Mouse (Mus musculus): ENCODE results near the gene Ifi206. TPM values are rescaled to one million over a fixed set of nuclear protein-coding genes. Genes with fewer than 3 reads are reported as not detected.

Gene Ifi206
- polyA plus RNA-seq, 1 experiment from 2014 or later = 0.09 TPM

DNA sequence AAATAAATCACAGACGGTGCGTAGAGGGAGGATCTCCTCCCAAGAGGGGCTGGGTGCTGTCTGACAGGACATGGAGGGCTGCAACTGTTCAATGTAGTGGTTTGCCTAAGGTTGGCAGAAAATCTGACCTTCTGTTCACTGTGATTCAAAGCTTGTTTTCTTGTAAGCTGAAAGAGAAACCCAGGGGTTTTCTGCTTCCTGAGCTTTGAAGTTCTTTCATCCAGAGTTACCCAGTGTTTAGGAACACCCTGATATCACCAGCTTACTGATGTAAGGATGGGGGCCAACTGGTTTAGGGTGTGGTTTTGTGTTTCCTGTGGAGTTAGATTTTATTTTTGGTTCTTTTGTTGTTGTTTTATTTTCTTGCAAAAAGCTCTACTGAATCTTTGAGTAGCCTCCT, 58.4 kb downstream of the Ifi206 start:
- no peak overlapping the region for H3K4me2 ChIP-seq (replicated peaks; ENCODE audit: low read depth, low read length)
- H3K27ac ChIP-seq (ENCODE audit: low read length) = no peak overlapping the region
- no peak overlapping the region for H3K9ac ChIP-seq (replicated peaks; ENCODE audit: low read depth, low read length)
- H3K9me3 ChIP-seq (ENCODE audit: control insufficient read depth, low read depth, low read length) = no peaks in the 10 kb centered on the region
- no peak for ATAC-seq (ENCODE audit: insufficient number of reproducible peaks, insufficient read depth, low FRiP score, low read depth)
- WGBS = 80% methylated on average over 2 of the region's 2 CpGs
- no peaks in the 10 kb centered on the region for H3K4me1 ChIP-seq (ENCODE audit: control insufficient read depth, insufficient read depth, low read length)
- no peak overlapping the region for H3K4me3 ChIP-seq (ENCODE audit: low read depth, low read length)
- no peaks in the 10 kb centered on the region for H3K27me3 ChIP-seq (ENCODE audit: control insufficient read depth, insufficient read depth, low read length)
- H3K36me3 ChIP-seq (ENCODE audit: control insufficient read depth, insufficient read depth, low read length) = no peaks in the 10 kb centered on the region

DNA sequence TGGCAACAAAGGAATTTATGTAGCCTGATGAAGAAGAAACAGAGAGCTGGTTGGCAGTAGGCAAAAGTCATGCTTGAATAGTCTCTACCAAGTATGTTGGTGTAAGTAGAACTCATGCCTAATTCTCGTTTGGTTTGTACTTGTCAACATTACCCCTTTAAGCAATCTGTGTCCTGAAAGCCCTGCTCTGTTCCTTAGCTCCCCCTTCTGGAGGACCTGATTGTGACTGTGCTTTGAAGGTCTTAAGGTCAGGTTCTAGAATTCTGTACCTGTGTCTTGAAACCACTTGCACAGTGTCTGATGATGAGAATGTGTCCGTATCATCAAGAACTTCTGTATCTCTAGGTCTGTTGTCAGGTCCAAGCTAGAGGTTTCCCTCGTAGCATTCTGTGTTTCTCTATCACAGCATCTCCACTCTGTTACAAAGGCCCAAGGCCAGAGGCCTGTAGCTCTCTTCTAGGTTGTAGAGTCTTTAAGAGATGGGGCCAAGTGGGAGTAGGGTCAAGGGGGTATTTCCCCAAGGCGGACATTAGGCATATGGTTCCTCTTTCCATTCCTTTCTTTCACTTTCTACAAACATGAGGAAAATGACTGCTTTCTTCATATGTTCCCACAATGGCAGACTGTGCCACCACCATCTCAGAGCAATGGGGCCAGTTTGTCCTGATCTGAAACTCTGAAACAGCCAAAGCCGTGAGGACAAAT, 60.7 kb downstream of the Ifi206 start:
- no peak overlapping the region for H3K27ac ChIP-seq (ENCODE audit: low read length)
- H3K4me1 ChIP-seq (ENCODE audit: control insufficient read depth, insufficient read depth, low read length) = no peaks in the 10 kb centered on the region
- no peak overlapping the region for H3K4me2 ChIP-seq (replicated peaks; ENCODE audit: low read depth, low read length)
- ATAC-seq (ENCODE audit: insufficient number of reproducible peaks, insufficient read depth, low FRiP score, low read depth) = no peak
- H3K9ac ChIP-seq (replicated peaks; ENCODE audit: low read depth, low read length) = no peak overlapping the region
- no peak overlapping the region for H3K4me3 ChIP-seq (ENCODE audit: low read depth, low read length)
- no peaks in the 10 kb centered on the region for H3K27me3 ChIP-seq (ENCODE audit: control insufficient read depth, insufficient read depth, low read length)
- H3K36me3 ChIP-seq (ENCODE audit: control insufficient read depth, insufficient read depth, low read length) = no peaks in the 10 kb centered on the region
- H3K9me3 ChIP-seq (ENCODE audit: control insufficient read depth, low read depth, low read length) = no peaks in the 10 kb centered on the region
- 82% methylated on average over 5 of the region's 5 CpGs for WGBS

- Histone ChIP-seq H3K27me3 (ENCODE audit: control insufficient read depth, insufficient read depth, low read length) (no peaks in the 10 kb centered on the region), H3K4me1 (ENCODE audit: control insufficient read depth, insufficient read depth, low read length) (no peaks in the 10 kb centered on the region), H3K9ac (replicated peaks; ENCODE audit: low read depth, low read length) (no peak overlapping the region), H3K36me3 (ENCODE audit: control insufficient read depth, insufficient read depth, low read length) (no peaks in the 10 kb centered on the region), H3K4me3 (ENCODE audit: low read depth, low read length) (no peak overlapping the region), H3K27ac (ENCODE audit: low read length) (no peak overlapping the region), H3K9me3 (ENCODE audit: control insufficient read depth, low read depth, low read length) (no peaks in the 10 kb centered on the region), H3K4me2 (replicated peaks; ENCODE audit: low read depth, low read length) (no peak overlapping the region)
- WGBS = 89% methylated on average over 8 of the region's 8 CpGs
- ATAC-seq (ENCODE audit: insufficient number of reproducible peaks, insufficient read depth, low FRiP score, low read depth) = no peak
Observed at GRCm38 (mm10) chr1:173427385-173427784, 63.5 kb downstream of the Ifi206 start.

DNA sequence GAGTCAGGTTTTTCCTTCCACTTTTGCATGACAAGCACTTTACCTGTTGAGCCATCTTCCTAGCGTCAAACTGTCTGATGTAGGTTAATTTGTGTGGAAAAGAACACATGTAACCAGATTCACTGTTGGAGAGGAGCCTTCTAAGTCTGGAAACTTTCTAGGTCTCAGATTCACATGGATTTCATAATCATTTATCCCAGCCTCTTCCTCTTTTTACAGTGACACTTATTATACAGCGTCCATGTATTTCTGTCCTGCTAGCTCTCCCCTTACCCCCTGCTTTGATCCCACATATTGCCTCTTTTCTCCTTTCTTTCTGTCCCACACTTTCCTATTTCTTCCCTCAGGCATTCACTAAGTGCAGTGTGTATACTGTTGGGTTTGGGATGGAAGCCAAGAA, 64.5 kb downstream of the Ifi206 start:
- ATAC-seq (ENCODE audit: insufficient number of reproducible peaks, insufficient read depth, low FRiP score, low read depth) = peak; percentile 14; the same call in 1 of the 2 replicates
- Histone ChIP-seq H3K27ac (ENCODE audit: low read length) (no peak overlapping the region), H3K4me1 (ENCODE audit: control insufficient read depth, insufficient read depth, low read length) (no peaks in the 10 kb centered on the region), H3K9ac (replicated peaks; ENCODE audit: low read depth, low read length) (no peak overlapping the region), H3K4me2 (replicated peaks; ENCODE audit: low read depth, low read length) (no peak overlapping the region), H3K4me3 (ENCODE audit: low read depth, low read length) (no peak overlapping the region), H3K27me3 (ENCODE audit: control insufficient read depth, insufficient read depth, low read length) (no peaks in the 10 kb centered on the region), H3K36me3 (ENCODE audit: control insufficient read depth, insufficient read depth, low read length) (no peaks in the 10 kb centered on the region), H3K9me3 (ENCODE audit: control insufficient read depth, low read depth, low read length) (no peaks in the 10 kb centered on the region)
- 58% methylated on average over 2 of the region's 2 CpGs for WGBS

GRCm38 (mm10) chr1:173420374-173420773, 70.5 kb downstream of the Ifi206 start:
- 76% methylated on average over 6 of the region's 6 CpGs for WGBS
- Histone ChIP-seq H3K9ac (replicated peaks; ENCODE audit: low read depth, low read length) (no peak overlapping the region), H3K4me2 (replicated peaks; ENCODE audit: low read depth, low read length) (no peak overlapping the region), H3K36me3 (ENCODE audit: control insufficient read depth, insufficient read depth, low read length) (no peaks in the 10 kb centered on the region), H3K4me3 (ENCODE audit: low read depth, low read length) (no peak overlapping the region), H3K9me3 (ENCODE audit: control insufficient read depth, low read depth, low read length) (no peaks in the 10 kb centered on the region), H3K27me3 (ENCODE audit: control insufficient read depth, insufficient read depth, low read length) (no peaks in the 10 kb centered on the region), H3K4me1 (ENCODE audit: control insufficient read depth, insufficient read depth, low read length) (no peaks in the 10 kb centered on the region), H3K27ac (ENCODE audit: low read length) (no peak overlapping the region)
- no peak for ATAC-seq (ENCODE audit: insufficient number of reproducible peaks, insufficient read depth, low FRiP score, low read depth)

DNA sequence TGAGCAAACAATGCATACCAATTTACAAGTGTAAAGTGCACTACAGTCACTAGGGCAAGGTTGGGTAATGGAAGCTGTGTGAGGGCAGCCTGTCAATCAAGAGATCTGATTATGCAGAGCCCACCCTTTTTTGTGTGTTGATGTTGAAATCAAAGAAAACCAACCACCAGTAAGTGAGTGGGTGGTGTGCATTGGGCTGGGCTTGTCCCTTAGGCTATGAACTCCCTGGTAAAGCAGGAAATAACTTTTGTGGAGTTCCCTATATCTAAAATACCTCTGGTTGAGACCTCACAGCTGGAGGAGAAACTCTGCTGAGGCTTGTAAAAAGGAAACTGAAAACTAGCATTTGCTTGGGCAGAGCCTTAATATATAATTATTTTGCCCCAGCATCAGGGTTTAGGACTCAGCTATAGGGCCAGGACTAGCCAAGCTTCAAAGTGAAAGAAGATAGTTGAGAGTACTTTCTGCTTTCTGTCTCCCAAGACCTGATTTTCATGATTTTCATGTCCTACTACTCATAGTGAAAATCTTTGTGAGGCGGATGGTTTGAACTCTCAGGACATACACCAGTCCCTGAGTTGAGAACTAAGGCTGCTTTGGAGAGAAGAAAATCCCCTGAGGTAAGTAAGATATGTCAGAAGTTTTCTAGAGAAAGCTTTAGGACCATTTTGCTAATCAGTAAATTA, 71.8 kb downstream of the Ifi206 start:
- Histone ChIP-seq H3K4me1 (ENCODE audit: control insufficient read depth, insufficient read depth, low read length) (no peaks in the 10 kb centered on the region), H3K27me3 (ENCODE audit: control insufficient read depth, insufficient read depth, low read length) (no peaks in the 10 kb centered on the region), H3K4me3 (ENCODE audit: low read depth, low read length) (no peak overlapping the region), H3K9ac (replicated peaks; ENCODE audit: low read depth, low read length) (no peak overlapping the region), H3K27ac (ENCODE audit: low read length) (no peak overlapping the region), H3K4me2 (replicated peaks; ENCODE audit: low read depth, low read length) (no peak overlapping the region), H3K36me3 (ENCODE audit: control insufficient read depth, insufficient read depth, low read length) (no peaks in the 10 kb centered on the region), H3K9me3 (ENCODE audit: control insufficient read depth, low read depth, low read length) (no peaks in the 10 kb centered on the region)
- 85% methylated on average over 1 of the region's 1 CpGs for WGBS
- ATAC-seq (ENCODE audit: insufficient number of reproducible peaks, insufficient read depth, low FRiP score, low read depth) = peak; percentile 46; the same call in 1 of the 2 replicates

- H3K4me3 ChIP-seq (ENCODE audit: low read depth, low read length) = no peak overlapping the region
- no peak for ATAC-seq (ENCODE audit: insufficient number of reproducible peaks, insufficient read depth, low FRiP score, low read depth)
- 81% methylated on average over 3 of the region's 3 CpGs for WGBS
- no peak overlapping the region for H3K4me2 ChIP-seq (replicated peaks; ENCODE audit: low read depth, low read length)
- H3K9me3 ChIP-seq (ENCODE audit: control insufficient read depth, low read depth, low read length) = no peaks in the 10 kb centered on the region
- no peaks in the 10 kb centered on the region for H3K36me3 ChIP-seq (ENCODE audit: control insufficient read depth, insufficient read depth, low read length)
- H3K27ac ChIP-seq (ENCODE audit: low read length) = no peak overlapping the region
- H3K27me3 ChIP-seq (ENCODE audit: control insufficient read depth, insufficient read depth, low read length) = no peaks in the 10 kb centered on the region
- no peak overlapping the region for H3K9ac ChIP-seq (replicated peaks; ENCODE audit: low read depth, low read length)
- H3K4me1 ChIP-seq (ENCODE audit: control insufficient read depth, insufficient read depth, low read length) = no peaks in the 10 kb centered on the region
Observed at GRCm38 (mm10) chr1:173418516-173418915, 72.3 kb downstream of the Ifi206 start.
